Mouse (Mus musculus) myocyte (in vitro differentiated cells): ENCODE results near the gene Garnl3. TPM values are rescaled to one million over a fixed set of nuclear protein-coding genes. Genes with fewer than 3 reads are reported as not detected.

ENCODE experiments used
- H3K27me3 ChIP-seq: one replicate; pipeline ENCODE4 v1.6.1; 2011; ENCODE audit not compliant: control insufficient read depth, insufficient read depth, insufficient read length
- H3K36me3 ChIP-seq: one replicate; pipeline ENCODE4 v1.6.1; 2011; ENCODE audit not compliant: control insufficient read depth, insufficient read depth
- H3K4me2 ChIP-seq: one replicate; pipeline ENCODE4 v1.6.1; 2011; ENCODE audit warnings: low read depth, control low read depth
- H3K4me3 ChIP-seq: one replicate; pipeline ENCODE4 v1.5.1; 2011; ENCODE audit warnings: mild to moderate bottlenecking, control low read depth, moderate library complexity
- H3K79me2 ChIP-seq: one replicate; pipeline ENCODE4 v1.6.1; 2011; ENCODE audit not compliant: control insufficient read depth, insufficient read depth
- H3ac ChIP-seq: one replicate; pipeline ENCODE4 v1.6.1; 2011; ENCODE audit not compliant: control insufficient read depth, insufficient read length
- CEBPB ChIP-seq: IDR thresholded peaks from 2 replicates; pipeline ENCODE4 v1.6.1; 2011; ENCODE audit warnings: mild to moderate bottlenecking, moderate library complexity; ENCODE audit not compliant: poor library complexity, insufficient read depth, severe bottlenecking
- E2F4 ChIP-seq: IDR thresholded peaks from one replicate; pipeline ENCODE4 v1.6.1; 2011; ENCODE audit warnings: mild to moderate bottlenecking, control low read depth, moderate library complexity; ENCODE audit not compliant: insufficient read depth
- MAX ChIP-seq: IDR thresholded peaks from one replicate; pipeline ENCODE4 v1.6.1; 2011; ENCODE audit warnings: low read depth, mild to moderate bottlenecking, control low read depth
- MYOD1 ChIP-seq, 3 experiments: IDR thresholded peaks; one replicate each; pipeline ENCODE4 v1.6.1; 2011; ENCODE audit warnings: control low read depth in 2 of 3, low read depth in 2 of 3, mild to moderate bottlenecking in 2 of 3, moderate library complexity in 1 of 3; ENCODE audit not compliant: insufficient read length in 2 of 3, control insufficient read depth in 1 of 3
- MYOG ChIP-seq, 3 experiments: IDR thresholded peaks; one replicate each; pipeline ENCODE4 v1.6.1; 2011; ENCODE audit warnings: control low read depth in 2 of 3, low read depth in 2 of 3, mild to moderate bottlenecking in 2 of 3; ENCODE audit not compliant: insufficient read length in 2 of 3, control insufficient read depth in 1 of 3, insufficient read depth in 1 of 3
- POLR2A ChIP-seq: IDR thresholded peaks from one replicate; pipeline ENCODE4 v1.6.1; 2011; ENCODE audit warnings: low read depth, mild to moderate bottlenecking, control low read depth, moderate library complexity; ENCODE audit not compliant: insufficient read length
- POLR2AphosphoS2 ChIP-seq: IDR thresholded peaks from one replicate; pipeline ENCODE4 v1.6.1; 2011; ENCODE audit warnings: low read depth, control low read depth; ENCODE audit not compliant: insufficient read length
- REST ChIP-seq: IDR thresholded peaks from one replicate; pipeline ENCODE4 v1.6.1; 2011; ENCODE audit warnings: mild to moderate bottlenecking, control low read depth, moderate library complexity; ENCODE audit not compliant: insufficient read depth, insufficient read length
- SRF ChIP-seq: IDR thresholded peaks from one replicate; pipeline ENCODE4 v1.6.1; 2011; ENCODE audit warnings: low read depth; ENCODE audit not compliant: control insufficient read depth, insufficient read length
- TCF12 ChIP-seq: IDR thresholded peaks from one replicate; pipeline ENCODE4 v1.6.1; 2011; ENCODE audit warnings: mild to moderate bottlenecking, control low read depth; ENCODE audit not compliant: poor library complexity, insufficient read depth, severe bottlenecking
- TCF3 ChIP-seq: IDR thresholded peaks from one replicate; pipeline ENCODE4 v1.6.1; 2011; ENCODE audit warnings: low read depth, control low read depth; ENCODE audit not compliant: insufficient read length
- USF1 ChIP-seq: IDR thresholded peaks from one replicate; pipeline ENCODE4 v1.6.1; 2011; ENCODE audit warnings: low read depth, mild to moderate bottlenecking, control low read depth, moderate library complexity
- polyA plus RNA-seq: library from polyadenylated mRNA; unstranded; fragments of >200 nt; fragmentation: generic; extraction: Trizol; gene quantifications from one replicate; pipeline ENCODE4 v1.2.1, GENCODE M21; 2012; ENCODE audit warnings: missing spikeins

Garnl3 gene
- polyA plus RNA-seq, 1 experiment: 2.1 TPM

DNA sequence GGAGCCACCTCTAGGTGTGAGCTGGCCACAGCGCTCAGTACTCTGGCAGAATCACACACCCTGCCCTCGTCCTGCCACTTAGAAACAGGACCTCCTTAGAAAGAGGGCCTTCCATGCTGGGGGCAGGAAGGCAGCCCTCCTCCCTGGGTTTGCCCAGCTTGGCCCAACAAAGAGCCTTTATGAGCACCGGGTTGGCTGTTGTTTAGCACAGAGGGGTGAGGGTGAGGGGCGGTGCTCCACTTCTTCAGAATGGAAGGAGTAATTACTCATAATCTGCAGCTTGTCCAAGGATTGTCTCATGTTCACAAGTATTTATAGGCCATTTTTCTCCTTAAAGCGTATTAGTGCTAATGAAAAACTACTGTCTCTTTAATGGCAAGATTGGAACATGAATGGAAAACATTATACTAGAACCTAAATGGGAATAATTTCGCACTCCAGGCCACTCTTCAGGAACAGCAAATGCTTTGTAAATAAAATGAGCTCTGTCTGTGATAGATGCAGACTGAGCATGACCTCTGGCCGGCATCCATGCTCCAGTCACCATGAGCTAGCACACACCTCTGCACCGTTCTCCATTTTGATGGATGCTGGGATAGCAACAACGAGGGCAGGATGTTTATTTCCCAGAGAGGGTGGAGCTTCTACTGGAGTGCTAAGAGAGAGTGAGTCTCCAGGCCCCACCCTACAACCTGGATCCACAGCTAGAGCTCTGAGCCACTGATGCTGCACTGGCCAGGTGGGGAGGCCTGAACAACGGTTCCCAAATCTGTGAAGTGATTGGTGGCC is 39.5 kb upstream of the Garnl3 start:
- no peaks in the 10 kb centered on the region for H3K36me3 ChIP-seq
- H3K27me3 ChIP-seq: no peaks in the 10 kb centered on the region
- H3K4me2 ChIP-seq: no peak overlapping the region
- TF ChIP-seq MAX (no peak), POLR2A (no peak), TCF3 (no peak)
- no peaks in the 10 kb centered on the region for H3K79me2 ChIP-seq
- no peak overlapping the region for H3K4me3 ChIP-seq
- no peak overlapping the region for H3ac ChIP-seq

DNA sequence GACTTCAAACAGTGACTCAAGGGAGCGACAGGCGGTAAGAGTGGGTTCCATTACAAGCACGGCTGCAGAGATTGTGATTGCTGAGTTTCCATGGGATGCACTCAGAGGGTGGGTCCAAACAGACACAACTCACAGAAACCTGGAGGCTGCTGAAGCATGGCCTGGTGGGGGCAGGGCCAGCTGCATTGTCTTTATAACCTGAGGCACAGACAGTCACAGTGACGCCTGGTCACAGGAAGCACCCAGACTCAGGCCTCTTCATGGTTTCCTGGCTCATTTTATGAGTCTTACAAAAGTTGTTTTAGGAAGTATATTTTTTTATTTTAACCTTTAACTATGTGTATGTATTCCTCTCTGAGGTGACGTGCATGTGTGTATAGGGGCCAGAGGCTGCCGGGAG is 38.0 kb upstream of the Garnl3 start:
- Histone ChIP-seq H3K4me3 (no peak overlapping the region), H3K27me3 (no peaks in the 10 kb centered on the region), H3K4me2 (no peak overlapping the region), H3K79me2 (no peaks in the 10 kb centered on the region), H3K36me3 (no peaks in the 10 kb centered on the region), H3ac (no peak overlapping the region)
- TF ChIP-seq TCF3: no peak

DNA sequence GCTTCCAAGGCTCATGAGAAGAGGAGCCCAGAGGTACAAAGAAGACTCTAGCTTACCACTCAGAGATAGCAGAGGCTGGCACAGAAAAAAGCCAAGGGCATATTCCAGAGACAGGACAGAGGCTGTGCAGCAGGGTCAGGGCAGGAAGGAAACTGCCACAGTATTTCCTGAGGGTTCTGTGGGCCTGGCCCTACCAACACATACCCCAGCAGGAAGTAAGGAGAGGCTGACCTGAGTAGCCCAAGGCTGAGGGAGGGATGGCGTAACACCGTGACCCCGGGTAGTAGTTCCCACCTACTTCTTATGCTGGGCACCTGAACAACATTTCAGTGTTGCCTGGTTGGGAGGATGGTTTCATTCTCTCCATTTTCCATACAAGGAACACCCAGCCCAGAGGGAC is 35.6 kb upstream of the Garnl3 start:
- Histone ChIP-seq H3K36me3 (no peaks in the 10 kb centered on the region), H3K79me2 (no peaks in the 10 kb centered on the region), H3ac (no peak overlapping the region), H3K4me2 (no peak overlapping the region), H3K4me3 (no peak overlapping the region), H3K27me3 (no peaks in the 10 kb centered on the region)
- TF ChIP-seq MYOG (IDR thresholded peaks at IDR 0.05; ENCODE audit: control insufficient read depth in 1 of 3, insufficient read depth in 1 of 3, insufficient read length in 2 of 3, low read depth in 2 of 3) (no peak), CEBPB (no peak), POLR2AphosphoS2 (no peak), MAX (no peak), E2F4 (no peak)

DNA sequence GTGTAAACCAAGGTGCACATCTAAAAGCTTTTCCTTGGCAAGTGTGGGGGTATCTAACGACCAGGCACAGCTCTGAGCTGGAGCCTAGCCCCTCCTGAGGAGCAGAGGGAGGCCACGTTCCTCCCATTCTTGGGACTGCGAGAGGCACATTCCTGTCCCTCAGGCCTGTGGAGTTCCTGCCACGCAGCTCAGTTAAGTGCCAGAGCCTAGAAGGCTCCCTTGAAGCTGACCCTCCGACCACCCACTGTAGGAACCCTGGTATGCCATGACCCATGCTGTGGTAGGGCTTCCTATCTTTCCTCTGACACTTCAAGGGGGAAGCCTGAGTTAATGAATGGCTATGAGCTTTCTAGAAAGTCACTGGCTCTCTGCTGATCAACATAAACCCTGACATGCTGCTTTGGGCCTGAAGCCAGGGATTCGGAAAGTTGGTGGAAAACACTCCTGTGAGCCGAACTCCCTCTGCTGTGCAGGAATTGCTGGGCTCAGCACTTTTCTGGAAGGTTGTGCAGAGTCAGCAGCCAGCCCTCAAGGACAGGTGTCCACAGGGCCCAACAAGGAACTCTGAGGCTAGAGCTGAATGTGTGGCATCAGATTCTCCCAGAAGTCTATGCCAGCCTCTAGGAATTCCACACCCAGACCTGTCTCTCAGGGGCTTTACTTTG is 34.4 kb upstream of the Garnl3 start:
- TF ChIP-seq TCF3 (no peak), MAX (no peak), POLR2A (no peak), POLR2AphosphoS2 (no peak), REST (no peak), CEBPB (no peak), USF1 (no peak)
- no peak overlapping the region for H3K4me2 ChIP-seq
- no peak overlapping the region for H3K4me3 ChIP-seq
- H3ac ChIP-seq: no peak overlapping the region
- no peaks in the 10 kb centered on the region for H3K27me3 ChIP-seq
- H3K79me2 ChIP-seq: no peaks in the 10 kb centered on the region
- H3K36me3 ChIP-seq: no peaks in the 10 kb centered on the region

DNA sequence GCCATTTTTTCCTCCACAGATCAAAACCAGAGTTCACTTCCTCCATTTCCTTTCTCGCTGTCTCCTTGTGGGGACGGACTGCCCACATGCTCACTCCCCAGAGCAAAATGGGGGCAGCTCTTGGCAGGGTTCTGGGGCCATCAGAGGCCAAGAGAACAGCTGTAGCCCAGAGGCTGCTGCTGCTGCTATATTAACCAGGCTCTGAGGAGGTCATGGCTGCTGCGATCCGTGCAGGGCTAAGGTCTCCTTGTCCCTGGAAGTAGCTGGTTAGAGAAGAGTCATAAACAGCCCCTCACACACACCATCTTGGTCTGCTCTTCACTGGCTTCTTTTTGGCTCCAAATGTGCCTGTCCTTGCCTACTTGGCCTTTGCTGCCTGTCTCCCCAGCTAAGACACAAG is 33.8 kb upstream of the Garnl3 start:
- no peak overlapping the region for H3K4me3 ChIP-seq
- no peaks in the 10 kb centered on the region for H3K79me2 ChIP-seq
- TF ChIP-seq MYOG (IDR thresholded peaks at IDR 0.05; ENCODE audit: control insufficient read depth in 1 of 3, insufficient read depth in 1 of 3, insufficient read length in 2 of 3, low read depth in 2 of 3) (no peak), MYOD1 (IDR thresholded peaks at IDR 0.05; ENCODE audit: control insufficient read depth in 1 of 3, insufficient read length in 2 of 3, low read depth in 2 of 3) (peak in 2 of 3 experiments; percentile 6 to 20)
- no peaks in the 10 kb centered on the region for H3K27me3 ChIP-seq
- no peak overlapping the region for H3K4me2 ChIP-seq
- no peaks in the 10 kb centered on the region for H3K36me3 ChIP-seq
- no peak overlapping the region for H3ac ChIP-seq

DNA sequence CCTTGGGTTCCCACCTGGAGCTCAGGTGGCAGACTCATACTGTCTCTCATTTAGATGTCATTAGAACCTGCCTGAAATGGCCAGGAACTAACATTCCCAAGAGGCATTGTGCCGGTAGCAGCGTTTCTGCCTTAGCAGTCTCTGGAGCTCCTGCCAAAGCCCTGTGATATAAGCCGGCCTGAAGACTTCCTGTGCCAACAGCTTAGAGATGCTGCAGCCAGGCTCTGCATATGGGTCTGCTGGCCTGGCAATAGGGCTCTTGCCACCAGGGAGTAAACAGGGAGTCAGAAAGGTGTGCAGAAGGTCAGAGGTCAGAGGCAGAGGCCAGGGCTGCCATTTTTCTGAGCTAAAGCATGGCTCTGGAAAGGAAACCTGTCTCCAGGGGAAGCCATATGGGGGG is 33.2 kb upstream of the Garnl3 start:
- TF ChIP-seq MAX (no peak), REST (no peak), CEBPB (no peak), MYOG (IDR thresholded peaks at IDR 0.05; ENCODE audit: control insufficient read depth in 1 of 3, insufficient read depth in 1 of 3, insufficient read length in 2 of 3, low read depth in 2 of 3) (no peak), USF1 (no peak), TCF3 (no peak), E2F4 (no peak), POLR2A (no peak), POLR2AphosphoS2 (no peak), MYOD1 (IDR thresholded peaks at IDR 0.05; ENCODE audit: control insufficient read depth in 1 of 3, insufficient read length in 2 of 3, low read depth in 2 of 3) (no peak), SRF (no peak), TCF12 (no peak)
- H3K27me3 ChIP-seq: no peaks in the 10 kb centered on the region
- H3ac ChIP-seq: no peak overlapping the region
- H3K4me2 ChIP-seq: no peak overlapping the region
- H3K79me2 ChIP-seq: no peaks in the 10 kb centered on the region
- no peaks in the 10 kb centered on the region for H3K36me3 ChIP-seq
- H3K4me3 ChIP-seq: no peak overlapping the region
